Mouse (Mus musculus) heart, postnatal 25 days (tissue): ENCODE data around the gene Stx1b. TPM values are rescaled to one million over a fixed set of nuclear protein-coding genes. Genes with fewer than 3 reads are reported as not detected.

Source experiments
- DNase-seq: peaks from one replicate; pipeline ENCODE4 v3.0.0; 2022; ENCODE audit warnings: low spot score
- intact Hi-C: fragments of 180-260 bp; cut with DNase I; formaldehyde crosslinking; loops from one replicate; pipeline ENCODE4 v1.15.1; 2025
- total RNA-seq, 2 experiments: library from RNA; stranded (reverse); gene quantifications; 2 replicates each; pipeline ENCODE4 v1.2.3; 2021

The Stx1b gene
- total RNA-seq, 2 experiments from 2014 or later: 0.39 to 0.42 TPM

DNA sequence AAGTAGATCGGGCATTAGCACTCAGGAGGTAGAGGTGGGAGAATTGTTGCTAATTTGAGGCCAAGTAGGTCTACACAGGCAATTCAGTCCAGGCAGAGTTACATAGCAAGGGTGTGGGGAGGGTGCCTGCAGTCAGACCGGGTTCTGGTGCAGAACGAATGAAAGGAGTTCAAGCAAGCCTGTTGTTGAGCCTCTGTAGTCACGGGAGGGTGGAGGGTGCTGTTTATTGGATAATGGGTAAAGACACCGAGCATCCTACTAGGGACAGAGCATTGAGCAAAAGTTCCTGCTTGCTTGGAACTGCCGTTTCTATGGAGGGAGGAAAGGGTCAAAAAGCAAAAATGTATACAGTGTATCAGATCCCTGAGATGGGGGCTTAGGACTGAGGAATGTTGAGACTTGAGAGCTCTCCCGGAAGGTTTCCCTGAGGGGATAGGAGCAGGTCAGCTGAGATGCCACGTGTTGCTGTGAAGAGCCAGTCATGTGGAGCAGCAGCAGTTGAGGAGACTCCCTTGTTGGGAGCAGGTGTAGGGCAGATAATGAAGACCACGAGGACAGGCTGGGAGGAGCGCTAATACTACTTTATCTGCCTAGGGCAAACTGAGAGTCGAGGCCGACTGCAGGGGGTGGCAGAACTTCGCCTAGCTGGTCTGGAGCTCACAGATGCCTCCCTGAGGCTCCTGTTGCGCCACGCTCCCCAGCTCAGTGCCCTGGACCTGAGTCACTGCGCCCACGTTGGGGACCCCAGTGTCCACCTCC, 57.3 kb downstream of the Stx1b start:
- intact Hi-C loops: no loop called here

DNA sequence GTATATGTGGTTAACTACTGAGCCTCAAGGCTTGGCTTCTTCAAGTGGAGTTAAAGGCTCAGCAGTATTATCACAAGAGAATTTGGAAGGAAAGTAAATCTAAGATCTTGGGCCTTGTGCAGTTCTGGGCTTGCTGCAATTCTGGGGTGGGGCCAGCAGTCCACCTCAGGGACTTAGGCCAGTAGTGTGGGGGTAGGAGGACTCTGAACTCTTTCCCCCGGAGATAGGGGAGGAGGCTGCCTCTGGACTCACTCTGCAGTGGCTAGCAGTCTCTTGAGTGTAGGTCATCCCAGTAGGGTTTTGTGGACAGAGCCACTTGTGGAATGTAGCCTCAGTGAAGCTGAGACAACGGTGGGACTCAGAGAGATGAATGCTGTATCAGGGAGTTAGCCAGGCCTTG, 58.6 kb downstream of the Stx1b start:
- no peak for DNase-seq
- intact Hi-C loops: no loop called here

More for the DNA sequence above, 57.3 kb downstream of the Stx1b start:
- DNase-seq: no peak

DNA sequence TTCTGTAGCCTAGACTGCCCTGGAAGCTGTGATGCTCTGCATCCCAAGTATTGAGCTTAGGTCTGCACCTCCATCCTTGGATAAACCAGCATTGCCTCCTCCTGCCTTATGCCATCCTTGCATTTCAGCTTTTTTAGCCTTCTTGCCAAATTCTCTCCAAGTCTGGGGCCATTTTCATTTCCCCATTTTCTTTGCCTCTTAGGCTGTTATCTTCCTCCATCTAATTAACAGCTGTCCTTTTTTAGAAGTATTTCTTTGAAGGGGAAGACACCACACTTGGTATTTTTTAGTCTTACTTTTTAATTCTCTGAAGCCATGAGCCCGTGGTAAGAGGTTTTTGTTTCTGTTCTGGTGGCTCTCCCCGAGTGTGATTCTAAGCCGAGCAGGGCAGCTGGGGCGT, 60.7 kb downstream of the Stx1b start:
- intact Hi-C loops: no loop called here
- DNase-seq: no peak

DNA sequence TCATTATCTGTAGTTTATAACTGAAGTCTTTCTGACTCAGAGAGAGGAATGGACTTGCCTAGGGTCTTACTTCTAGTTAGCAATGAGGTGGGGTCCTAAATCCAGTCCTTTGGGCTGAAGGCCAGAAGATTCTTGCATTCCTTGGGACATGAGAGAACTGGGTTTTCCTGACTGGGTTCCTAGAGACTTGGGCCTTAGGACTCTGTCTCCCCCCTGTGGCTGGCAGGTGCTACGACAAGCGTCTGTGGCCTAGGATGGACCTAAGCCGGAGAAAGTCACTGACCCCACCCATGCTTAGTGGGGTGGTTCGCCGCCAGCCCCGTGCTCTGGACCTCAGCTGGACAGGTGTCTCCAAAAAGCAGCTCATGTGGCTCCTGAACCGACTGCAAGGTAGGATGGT, 63.3 kb downstream of the Stx1b start:
- no peak for DNase-seq
- intact Hi-C loops: loop anchor here (2.0 kb wide), 1 partner anchor 86 kb away; no protein-coding TSS in a partner anchor

DNA sequence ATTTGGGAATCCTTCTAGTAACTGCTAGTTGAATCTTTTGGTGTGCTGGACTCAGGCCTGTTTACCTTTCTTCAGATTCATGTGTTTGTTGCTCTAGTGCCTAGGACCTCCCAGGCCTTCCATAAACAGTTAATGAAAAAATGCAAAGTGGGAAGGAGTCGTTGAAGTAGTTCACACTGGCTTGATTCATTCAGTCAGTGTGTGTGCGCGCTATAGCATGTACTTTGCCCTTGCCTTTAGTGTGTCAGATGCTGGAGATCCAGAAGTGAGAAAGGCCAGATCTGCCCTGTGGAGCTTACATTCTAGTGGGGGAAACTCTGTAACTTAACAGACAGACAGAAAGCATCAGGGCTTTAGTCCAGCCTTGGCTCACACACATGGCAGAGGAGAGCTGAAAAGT, 63.9 kb downstream of the Stx1b start:
- no peak for DNase-seq
- intact Hi-C loops: loop anchor here (2.0 kb wide), 1 partner anchor 86 kb away; no protein-coding TSS in a partner anchor

DNA sequence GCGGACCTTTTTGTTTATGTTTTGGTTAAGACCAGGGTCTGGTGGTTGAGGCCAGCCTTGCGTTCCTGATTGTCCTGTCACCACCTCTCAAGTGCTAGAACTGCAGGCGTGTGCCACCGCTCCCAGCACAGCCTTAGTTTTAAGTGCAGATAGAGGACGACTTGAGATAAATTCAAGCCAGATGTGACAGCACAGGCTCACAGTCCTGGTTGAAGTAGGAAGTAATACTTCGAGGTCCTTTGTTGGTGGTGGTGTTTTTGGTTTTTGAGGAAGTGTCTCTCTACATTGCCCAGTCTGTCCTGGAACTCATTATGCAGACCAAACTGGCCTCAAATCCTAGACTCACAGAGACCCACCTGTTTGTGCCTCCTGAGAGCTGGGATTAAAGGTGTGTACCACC, 64.6 kb downstream of the Stx1b start:
- intact Hi-C loops: loop anchor here (2.0 kb wide), 1 partner anchor 85 kb away; no protein-coding TSS in a partner anchor
- DNase-seq: no peak

Other genes starting within 250 kb of the Stx1b start
- gene Ccdc189, start 236.0 kb downstream of the Stx1b start, total RNA-seq: 10 to 100 TPM; 11.3 to 11.4 TPM
- 10 to 100 TPM; 37.8 to 44.8 TPM for gene Rnf40, start 235.8 kb downstream of the Stx1b start, total RNA-seq
- gene Zfp629, start 208.8 kb downstream of the Stx1b start, total RNA-seq: 10 to 100 TPM; 22.2 to 25.5 TPM
- 10 to 100 TPM; 36.6 to 41.5 TPM for gene Bcl7c, start 115.6 kb downstream of the Stx1b start, total RNA-seq
- 1 to 10 TPM; 7.1 to 9.3 TPM for gene Ctf1, start 111.8 kb downstream of the Stx1b start, total RNA-seq
- gene Ctf2, start 92.4 kb downstream of the Stx1b start, total RNA-seq: not detected
- 1 to 10 TPM; 3.0 to 4.2 TPM for gene Fbxl19, start 80.0 kb downstream of the Stx1b start, total RNA-seq
- gene Orai3, start 54.7 kb downstream of the Stx1b start, total RNA-seq: 10 to 100 TPM; 16.5 to 19.4 TPM
- 10 to 100 TPM; 18.8 to 21.1 TPM for gene Setd1a, start 47.9 kb downstream of the Stx1b start, total RNA-seq
- gene Gm49388, start 38.9 kb downstream of the Stx1b start, total RNA-seq: 1 to 10 TPM; 2.0 to 3.6 TPM
- 10 to 100 TPM; 15.4 to 16.0 TPM for gene Hsd3b7, start 23.9 kb downstream of the Stx1b start, total RNA-seq
- 10 to 100 TPM; 61.4 to 68.7 TPM for gene Stx4a, start 255 bp downstream of the Stx1b start, total RNA-seq
- gene Zfp646, start 51.7 kb upstream of the Stx1b start, total RNA-seq: 10 to 100 TPM; 17.2 to 18.4 TPM
- 1 to 10 TPM; 3.4 to 4.7 TPM for gene Zfp668, start 52.3 kb upstream of the Stx1b start, total RNA-seq
- gene Prss53, start 66.4 kb upstream of the Stx1b start, total RNA-seq: 1 to 10 TPM in 1 of 2 experiments, under 1 TPM in 1; 0.99 to 1.3 TPM
- gene Gm21974, start 70.9 kb upstream of the Stx1b start, total RNA-seq: not detected
- 10 to 100 TPM; 15.2 to 22.0 TPM for gene Vkorc1, start 71.1 kb upstream of the Stx1b start, total RNA-seq
- gene Bckdk, start 79.5 kb upstream of the Stx1b start, total RNA-seq: 100 to 1,000 TPM in 1 of 2 experiments, 10 to 100 TPM in 1; 98.8 to 104 TPM
- gene Kat8, start 88.0 kb upstream of the Stx1b start, total RNA-seq: 10 to 100 TPM; 12.3 to 13.5 TPM
- gene Prss8, start 105.6 kb upstream of the Stx1b start, total RNA-seq: not detected
- gene Prss36, start 122.2 kb upstream of the Stx1b start, total RNA-seq: 1 to 10 TPM; 7.5 to 8.1 TPM
- 100 to 1,000 TPM; 139 to 171 TPM for gene Fus, start 142.9 kb upstream of the Stx1b start, total RNA-seq
- 10 to 100 TPM; 10.3 to 10.9 TPM for gene Pycard, start 169.3 kb upstream of the Stx1b start, total RNA-seq
- 100 to 1,000 TPM; 301 to 325 TPM for gene Trim72, start 179.4 kb upstream of the Stx1b start, total RNA-seq
- 1 to 10 TPM; 4.6 to 5.1 TPM for gene Itgam, start 238.1 kb upstream of the Stx1b start, total RNA-seq
- not detected for gene Gm49368, start 238.1 kb upstream of the Stx1b start, total RNA-seq